Mouse (Mus musculus): Measurements from ENCODE around the gene Ptpn14. TPM values are rescaled to one million over a fixed set of nuclear protein-coding genes. Genes with fewer than 3 reads are reported as not detected.

Gene Ptpn14
- polyA plus RNA-seq, 1 experiment from 2014 or later: 56.8 TPM

GRCm38 (mm10) chr1:189921818-189922592, 193.9 kb downstream of the Ptpn14 start, which contains the start of gene Smyd2:
Gene Smyd2, minus strand, starts transcription at chr1:189922363.
- POLR2A ChIA-PET: interaction anchor here (0.9 to 1.4 kb wide), 2 partner anchors 11 to 194 kb away, joined by 3 to 4 read pairs; partner anchors contain the start of gene Ptpn14
- in situ Hi-C loops (cut with MboI; ENCODE audit: low pct_unique_long_range_greater_than_20kb): loop anchor here (5.0 kb wide), 1 partner anchor 35 kb away; no protein-coding TSS in a partner anchor

GRCm38 (mm10) chr1:189922721-189923120, 194.7 kb downstream of the Ptpn14 start:
- DNase-seq (ENCODE audit: low read depth, low spot score) (no peak), ATAC-seq (no peak)
- POLR2A ChIA-PET: interaction anchor here (0.9 kb wide), 1 partner anchor 11 kb away, joined by 3 read pairs; no protein-coding TSS in a partner anchor
- CTCF ChIA-PET: interaction anchor here (0.8 to 2.6 kb wide), 4 partner anchors 35 to 247 kb away, joined by 3 to 10 read pairs (median 3); no protein-coding TSS in a partner anchor
- H3K27me3 ChIP-seq: no peaks in the 10 kb centered on the region
- TF ChIP-seq CTCF (IDR thresholded peaks at IDR 0.05): no peak
- in situ Hi-C loops (cut with MboI; ENCODE audit: low pct_unique_long_range_greater_than_20kb): loop anchor here (5.0 kb wide), 1 partner anchor 35 kb away; no protein-coding TSS in a partner anchor

More at GRCm38 (mm10) chr1:189921818-189922592, 193.9 kb downstream of the Ptpn14 start, which contains the start of gene Smyd2:
- CTCF ChIA-PET: interaction anchor here (1.3 to 2.6 kb wide), 2 partner anchors 34 to 39 kb away, joined by 5 to 10 read pairs; no protein-coding TSS in a partner anchor
- DNase-seq (ENCODE audit: low read depth, low spot score) (no peak), ATAC-seq (peak; percentile 96)
- H3K27me3 ChIP-seq: no peaks in the 10 kb centered on the region
- TF ChIP-seq CTCF (IDR thresholded peaks at IDR 0.05): no peak

GRCm38 (mm10) chr1:189923157-189923556, 195.1 kb downstream of the Ptpn14 start:
- ChIA-PET POLR2A (interaction anchor here (0.9 kb wide), 1 partner anchor 12 kb away, joined by 3 read pairs; no protein-coding TSS in a partner anchor), CTCF (interaction anchor here (0.8 to 2.6 kb wide), 5 partner anchors 26 to 248 kb away, joined by 3 to 10 read pairs (median 3); no protein-coding TSS in a partner anchor)
- H3K27me3 ChIP-seq: no peaks in the 10 kb centered on the region
- TF ChIP-seq CTCF (IDR thresholded peaks at IDR 0.05): no peak
- ATAC-seq (no peak), DNase-seq (ENCODE audit: low read depth, low spot score) (no peak)
- in situ Hi-C loops (cut with MboI; ENCODE audit: low pct_unique_long_range_greater_than_20kb): loop anchor here (5.0 kb wide), 1 partner anchor 36 kb away; no protein-coding TSS in a partner anchor

GRCm38 (mm10) chr1:189923871-189924568, 196.0 kb downstream of the Ptpn14 start:
- POLR2A ChIA-PET: no interaction called here
- CTCF ChIA-PET: interaction anchor here (0.9 to 1.1 kb wide), 3 partner anchors 27 to 38 kb away, joined by 3 to 4 read pairs (median 3); no protein-coding TSS in a partner anchor
- TF ChIP-seq CTCF (IDR thresholded peaks at IDR 0.05): no peak
- DNase-seq (ENCODE audit: low read depth, low spot score): no peak
- in situ Hi-C loops (cut with MboI; ENCODE audit: low pct_unique_long_range_greater_than_20kb): loop anchor here (5.0 kb wide), 1 partner anchor 37 kb away; no protein-coding TSS in a partner anchor
- ATAC-seq: peak; percentile 54
- H3K27me3 ChIP-seq: no peaks in the 10 kb centered on the region

- CTCF ChIA-PET: interaction anchor here (0.8 to 1.0 kb wide), 2 partner anchors 38 to 46 kb away, joined by 3 to 4 read pairs; no protein-coding TSS in a partner anchor
- in situ Hi-C loops (cut with MboI; ENCODE audit: low pct_unique_long_range_greater_than_20kb): loop anchor here (5.0 to 25.0 kb wide), 2 partner anchors 46 to 914 kb away; partner anchors contain the start of gene Kctd3
- H3K27me3 ChIP-seq: no peaks in the 10 kb centered on the region
- TF ChIP-seq CTCF (IDR thresholded peaks at IDR 0.05): no peak
- no peak for ATAC-seq
- POLR2A ChIA-PET: interaction anchor here (0.6 kb wide), 1 partner anchor 40 kb away, joined by 3 read pairs; no protein-coding TSS in a partner anchor
- no peak for DNase-seq (ENCODE audit: low read depth, low spot score)
These were observed 198.2 kb downstream of the Ptpn14 start for GRCm38 (mm10) chr1:189926279-189926678.

Other genes starting within 250 kb of the Ptpn14 start
- gene Cenpf, start 40.2 kb upstream of the Ptpn14 start, polyA plus RNA-seq (2021): 26.1 TPM
- gene Smyd2, start 194.1 kb downstream of the Ptpn14 start, polyA plus RNA-seq (2021): 113 TPM

Measured in Patski (cell line).